Mouse (Mus musculus): ENCODE data around the gene Gm20449.

DNA sequence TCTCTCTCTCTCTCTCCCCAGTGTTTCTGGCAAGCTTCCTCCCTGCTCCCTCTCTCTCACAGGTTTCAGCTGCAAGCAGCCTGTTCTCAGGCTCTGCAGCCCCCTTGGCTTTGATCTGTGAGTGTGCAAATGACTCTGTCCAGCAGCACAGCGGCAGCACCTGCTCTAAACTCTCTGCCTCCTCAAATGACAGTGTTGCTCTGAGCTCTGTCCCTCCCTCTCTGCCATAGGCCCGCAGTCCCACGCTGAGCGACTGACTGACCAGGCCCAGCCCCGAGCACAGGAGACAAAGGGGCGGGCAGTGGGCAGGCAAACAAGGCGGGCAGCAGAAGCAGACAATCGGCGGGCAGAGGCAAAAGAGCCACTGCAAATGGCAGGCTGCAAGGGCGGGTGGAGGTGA, 47.4 kb downstream of the Gm20449 start:
- TF ChIP-seq CTCF (IDR thresholded peaks at IDR 0.05; ENCODE audit: low read depth, low read length) = no peak
- TF ChIP-seq POLR2A (IDR thresholded peaks at IDR 0.05; ENCODE audit: extremely low read depth, insufficient read depth, low read length) = no peak
